10 mouse cellular contexts compared by ENCODE assay signal in genomic region chr1:176275611-176275980, GRCm38 (mm10). TPM values are rescaled to one million over a fixed set of nuclear protein-coding genes. Genes with fewer than 3 reads are reported as not detected.
DNase-seq lines count a peak whose midpoint lies in the region; ATAC-seq and TF ChIP-seq lines count a peak whose summit lies in the region.
"Had no signal": no experiment of that assay in that cellular context is flagged by ENCODE, and none has a peak within 500 bp of the region (broad histone marks: within the 10 kb centered on the region; RNA-seq: fewer than 3 reads in every experiment).

No protein-coding gene starts in this region.

- TF ChIP-seq CTCF in ES-Bruce4 (IDR thresholded peaks at IDR 0.05; ENCODE audit: low read depth, low read length): no peak
- TF ChIP-seq CTCF in liver, postnatal 0 days (IDR thresholded peaks at IDR 0.05; ENCODE audit: low read depth): no peak
- no peak for TF ChIP-seq CTCF in thymus, adult 2 months (IDR thresholded peaks at IDR 0.05; ENCODE audit: borderline replicate concordance, control insufficient read depth, extremely low read depth, insufficient read depth, low read length, poor library complexity)

- peak overlapping the region; percentile 62 for H3K4me3 ChIP-seq in heart, embryonic 11.5 days (ENCODE audit: low read depth, low read length)
- peak overlapping the region; percentile 45 for H3K4me3 ChIP-seq in ES-Bruce4 (ENCODE audit: low read depth, low read length)
- peak overlapping the region; percentile 74 for H3K4me3 ChIP-seq in hindbrain, embryonic 10.5 days
- H3K4me3 ChIP-seq in liver, postnatal 0 days (ENCODE audit: low read depth, low read length): peak overlapping the region; percentile 24; the same call in 1 of the 2 replicates
- no peak overlapping the region for H3K4me3 ChIP-seq in thymus, adult 2 months (ENCODE audit: control insufficient read depth, insufficient read depth, low read length)

- H3K27me3 ChIP-seq in heart, embryonic 11.5 days (ENCODE audit: control insufficient read depth, insufficient read depth, low read length): peaks cover 30% of the 10 kb centered on the region
- peaks cover 9% of the 10 kb centered on the region for H3K27me3 ChIP-seq in ES-Bruce4 (ENCODE audit: control insufficient read depth, insufficient read depth, low read length, poor library complexity, severe bottlenecking)
- H3K27me3 ChIP-seq in hindbrain, embryonic 10.5 days (ENCODE audit: insufficient read depth, poor library complexity, severe bottlenecking): peaks cover 47% of the 10 kb centered on the region
- H3K27me3 ChIP-seq in liver, postnatal 0 days (ENCODE audit: insufficient read depth, low read length): peaks cover 39% of the 10 kb centered on the region
- peaks cover 3% of the 10 kb centered on the region; the same call in 1 of the 2 replicates for H3K27me3 ChIP-seq in thymus, adult 2 months (ENCODE audit: control insufficient read depth, insufficient read depth, low read length)

- 14% methylated on average over 11 of the region's 11 CpGs for WGBS in heart, embryonic 11.5 days (ENCODE audit: insufficient replicate concordance)
- 10% methylated on average over 11 of the region's 11 CpGs for WGBS in hindbrain, embryonic 10.5 days
- WGBS in liver, postnatal 0 days (ENCODE audit: insufficient replicate concordance): 11% methylated on average over 11 of the region's 11 CpGs
- 24% methylated on average over 11 of the region's 11 CpGs for WGBS in thymus, adult 2 months

- no peak for TF ChIP-seq POLR2A in ES-Bruce4 (IDR thresholded peaks at IDR 0.05; ENCODE audit: insufficient read depth, low read length)
- TF ChIP-seq POLR2A in thymus, adult 2 months (IDR thresholded peaks at IDR 0.05; ENCODE audit: control insufficient read depth, extremely low read depth, insufficient read depth, low read length, poor library complexity): no peak

- no peaks in the 10 kb centered on the region for H3K4me1 ChIP-seq in heart, embryonic 11.5 days (ENCODE audit: control insufficient read depth, insufficient read depth, low read length)
- no peaks in the 10 kb centered on the region for H3K4me1 ChIP-seq in ES-Bruce4 (ENCODE audit: control insufficient read depth, insufficient read depth, low read length)
- peaks cover 18% of the 10 kb centered on the region for H3K4me1 ChIP-seq in hindbrain, embryonic 10.5 days (replicated peaks)
- no peaks in the 10 kb centered on the region for H3K4me1 ChIP-seq in liver, postnatal 0 days (ENCODE audit: insufficient read depth)
- H3K4me1 ChIP-seq in thymus, adult 2 months (replicated peaks; ENCODE audit: control insufficient read depth, insufficient read depth, low read length): no peaks in the 10 kb centered on the region

- H3K9me3 ChIP-seq in heart, embryonic 11.5 days (replicated peaks; ENCODE audit: control insufficient read depth, low read length): no peaks in the 10 kb centered on the region
- no peaks in the 10 kb centered on the region for H3K9me3 ChIP-seq in ES-Bruce4 (replicated peaks; ENCODE audit: control insufficient read depth, insufficient read depth, low read length, poor library complexity, severe bottlenecking)
- no peaks in the 10 kb centered on the region for H3K9me3 ChIP-seq in hindbrain, embryonic 10.5 days
- H3K9me3 ChIP-seq in liver, postnatal 0 days (ENCODE audit: low read length): no peaks in the 10 kb centered on the region

- H3K27ac ChIP-seq in heart, embryonic 11.5 days (ENCODE audit: low read depth, low read length): no peak overlapping the region
- H3K27ac ChIP-seq in ES-Bruce4 (ENCODE audit: insufficient read depth, low read length): no peak overlapping the region
- peak overlapping the region; percentile 89 for H3K27ac ChIP-seq in hindbrain, embryonic 10.5 days
- no peak overlapping the region for H3K27ac ChIP-seq in liver, postnatal 0 days (ENCODE audit: low read depth)
- no peak overlapping the region for H3K27ac ChIP-seq in thymus, adult 2 months (ENCODE audit: control insufficient read depth, insufficient read depth, low read length)

- peak overlapping the region; percentile 98 for H3K4me2 ChIP-seq in heart, embryonic 11.5 days
- peak overlapping the region; percentile 53 for H3K4me2 ChIP-seq in liver, postnatal 0 days (ENCODE audit: low read depth, low read length)

- no peak for DNase-seq in heart, adult 18-20 months
- no peak for DNase-seq in hindbrain, embryonic 10.5 days (ENCODE audit: low spot score)
- no peak for DNase-seq in liver, postnatal 0 days
- no peak for DNase-seq in adrenal gland, adult 8-10 months
- no peak for DNase-seq in thymus, adult 2 months
- DNase-seq: spleen, adult 18-20 months had no signal

- ATAC-seq in heart, embryonic 11.5 days (replicated peaks; ENCODE audit: insufficient number of reproducible peaks, low FRiP score, low TSS enrichment): 0 out of 2 replicates have a peak, but pooled peaks have one; percentile 5
- no peak for ATAC-seq in liver, postnatal 0 days
- no peak for ATAC-seq in activated CD4-positive, CD25-positive, alpha-beta regulatory T cell, adult 4 months

- H3K36me3 ChIP-seq in heart, embryonic 11.5 days (ENCODE audit: control insufficient read depth, insufficient read depth, low read length): no peaks in the 10 kb centered on the region
- no peaks in the 10 kb centered on the region for H3K36me3 ChIP-seq in ES-Bruce4 (ENCODE audit: control insufficient read depth, insufficient read depth, low read length, poor library complexity, severe bottlenecking)
- no peaks in the 10 kb centered on the region for H3K36me3 ChIP-seq in hindbrain, embryonic 10.5 days
- no peaks in the 10 kb centered on the region for H3K36me3 ChIP-seq in liver, postnatal 0 days (replicated peaks; ENCODE audit: insufficient read depth, low read length)
- H3K36me3 ChIP-seq in thymus, adult 2 months (ENCODE audit: control insufficient read depth, insufficient read depth, low read length): no peaks in the 10 kb centered on the region

- peak overlapping the region; percentile 56 for H3K9ac ChIP-seq in heart, embryonic 11.5 days (ENCODE audit: low read depth, low read length)
- H3K9ac ChIP-seq in ES-Bruce4 (ENCODE audit: low read depth, poor library complexity, severe bottlenecking): 0 out of 2 replicates have a peak overlapping the region, but pooled peaks have one; percentile 25
- H3K9ac ChIP-seq in liver, postnatal 0 days (replicated peaks): no peak overlapping the region

- no peak for TF ChIP-seq EP300 in ES-Bruce4 (IDR thresholded peaks at IDR 0.05; ENCODE audit: insufficient read depth, low read depth, low read length)
- TF ChIP-seq EP300 in liver, postnatal 0 days (IDR thresholded peaks at IDR 0.05; ENCODE audit: low read depth): no peak

RNA-seq across cellular contexts. Expression of gene Pld5, which starts 0.5 kb away (rescaled TPM):
- 0.39 and 1.1 TPM in 2 replicates for polyA plus RNA-seq in heart, embryonic 11.5 days (2014; fragmentation: Nextera tagmentation; extraction: Ambion mirVana)
- total RNA-seq in heart, adult 18-20 months (2021): under 1 TPM; 0.15 to 0.44 TPM
- 0.36 TPM in 1 of 2 replicates, not detected in the other for polyA plus RNA-seq in ES-Bruce4 (2011; ENCODE audit: insufficient read depth, insufficient read length, low read depth, missing spikeins)
- 1.1 and 1.9 TPM in 2 replicates for polyA plus RNA-seq in hindbrain, embryonic 10.5 days (2016; fragmentation: Nextera tagmentation; extraction: Ambion mirVana)
- not detected in 2 replicates for polyA plus RNA-seq in liver, postnatal 0 days (2015; fragmentation: Nextera tagmentation; extraction: Ambion mirVana)
- 1 to 10 TPM in 2 of 4 experiments, under 1 TPM in 2; 0.49 to 1.7 (median 0.85) TPM for total RNA-seq in adrenal gland, adult 8-10 months (2022)
- not detected for polyA plus RNA-seq in activated CD4-positive, CD25-positive, alpha-beta regulatory T cell, adult 4 months (2017; shearing (Covaris generic))
- polyA plus RNA-seq in thymus, adult 2 months (2012; rRNA removed): 0.08 and 0.09 TPM in 2 replicates
- total RNA-seq: liver, adult 2 months had no signal
- polyA plus RNA-seq: liver, adult 2 months had no signal
